Mouse (Mus musculus) bone marrow, adult 2 months (tissue): ENCODE results near the gene 4930442H23Rik. TPM values are rescaled to one million over a fixed set of nuclear protein-coding genes. Genes with fewer than 3 reads are reported as not detected.

Experiments
- H3K27ac ChIP-seq: fragments of 200-500 bp; 2 replicates; pipeline ENCODE4 v1.5.1; 2012; ENCODE audit warnings: low read depth, mild to moderate bottlenecking, control low read depth, inconsistent platforms, low read length; ENCODE audit not compliant: control insufficient read depth, poor library complexity, insufficient read depth
- H3K4me1 ChIP-seq: fragments of 200-500 bp; 2 replicates; pipeline ENCODE4 v1.6.1; 2011; ENCODE audit warnings: low read length; ENCODE audit not compliant: control insufficient read depth, insufficient read depth
- H3K4me3 ChIP-seq: fragments of 200-500 bp; replicated peaks from 2 replicates; pipeline ENCODE3; 2011; ENCODE audit warnings: mild to moderate bottlenecking, low read depth, low read length, control low read depth; ENCODE audit not compliant: control insufficient read depth
- CTCF ChIP-seq: fragments of 200-500 bp; IDR thresholded peaks from 2 replicates; pipeline ENCODE4 v1.5.1; 2011; ENCODE audit warnings: low read length, control low read depth; ENCODE audit not compliant: control insufficient read depth, insufficient read depth
- POLR2A ChIP-seq: fragments of 200-500 bp; IDR thresholded peaks from 2 replicates; pipeline ENCODE4 v1.6.1; 2011; ENCODE audit warnings: low read depth, mild to moderate bottlenecking, control low read depth, low read length, borderline replicate concordance; ENCODE audit not compliant: control insufficient read depth
- WGBS: fragments of 180-500 bp; shearing (Covaris S2); methylation state at CpG from one replicate; pipeline ENCODE4 v1.1.7; 2018; 5-methylcytosine and 5-hydroxymethylcytosine counted together
- polyA plus RNA-seq: library from polyadenylated mRNA; stranded (reverse); fragments of >200 nt; gene quantifications from 2 replicates; pipeline ENCODE4 v1.2.4, GENCODE M21; 2011; ENCODE audit warnings: low replicate concordance; ENCODE audit not compliant: missing spikeins, insufficient read depth, insufficient read length

The 4930442H23Rik gene
- polyA plus RNA-seq, 1 experiment = not detected

DNA sequence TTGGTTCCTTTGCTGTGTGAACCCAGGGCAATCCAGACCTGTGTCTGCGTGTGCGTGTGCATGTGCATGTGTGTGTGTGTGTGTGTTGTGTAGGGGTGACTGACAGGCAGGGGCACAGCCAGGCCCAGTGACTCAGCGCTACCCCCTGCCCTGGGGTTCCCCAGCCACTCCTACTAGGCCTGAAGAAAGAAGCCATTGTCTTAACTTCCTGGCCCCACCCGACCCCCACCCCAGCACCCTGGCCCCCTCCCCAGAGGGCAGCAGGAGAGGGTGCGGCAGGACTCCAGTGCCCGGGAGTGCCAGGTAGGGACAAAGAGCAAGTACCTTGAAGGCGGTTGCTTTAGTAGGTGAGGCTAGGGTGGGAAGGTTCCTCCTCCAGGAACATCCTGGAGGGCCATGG, 37.9 kb downstream of the 4930442H23Rik start:
- no peak for TF ChIP-seq POLR2A
- TF ChIP-seq CTCF = no peak
- H3K27ac ChIP-seq = no peak overlapping the region
- H3K4me3 ChIP-seq = no peak overlapping the region
- WGBS = 73% methylated on average over 7 of the region's 7 CpGs
- H3K4me1 ChIP-seq = peaks cover 5% of the 10 kb centered on the region

DNA sequence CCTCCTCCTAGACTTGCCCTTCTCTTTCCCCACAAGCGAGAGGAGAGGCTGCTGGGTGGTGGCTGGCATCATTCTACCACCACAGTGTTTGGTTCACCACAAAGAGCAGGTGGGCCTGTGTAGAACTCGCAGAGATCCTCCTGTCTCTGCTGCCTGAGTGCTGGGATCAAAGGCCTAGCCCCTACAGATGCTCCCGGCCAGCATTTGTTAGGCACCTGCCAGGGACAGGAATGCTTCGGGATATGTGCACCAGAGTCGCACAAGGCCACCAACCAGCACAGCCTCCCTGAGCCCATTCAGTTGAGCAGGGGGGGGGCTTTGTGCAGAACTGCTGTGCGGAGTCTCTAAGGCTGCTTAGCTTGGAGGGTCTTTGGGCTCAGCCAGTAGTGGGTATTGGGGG, 38.3 kb downstream of the 4930442H23Rik start:
- H3K4me3 ChIP-seq = no peak overlapping the region
- H3K27ac ChIP-seq = no peak overlapping the region
- 86% methylated on average over 6 of the region's 6 CpGs for WGBS
- TF ChIP-seq CTCF = no peak
- no peak for TF ChIP-seq POLR2A
- H3K4me1 ChIP-seq = peaks cover 5% of the 10 kb centered on the region

DNA sequence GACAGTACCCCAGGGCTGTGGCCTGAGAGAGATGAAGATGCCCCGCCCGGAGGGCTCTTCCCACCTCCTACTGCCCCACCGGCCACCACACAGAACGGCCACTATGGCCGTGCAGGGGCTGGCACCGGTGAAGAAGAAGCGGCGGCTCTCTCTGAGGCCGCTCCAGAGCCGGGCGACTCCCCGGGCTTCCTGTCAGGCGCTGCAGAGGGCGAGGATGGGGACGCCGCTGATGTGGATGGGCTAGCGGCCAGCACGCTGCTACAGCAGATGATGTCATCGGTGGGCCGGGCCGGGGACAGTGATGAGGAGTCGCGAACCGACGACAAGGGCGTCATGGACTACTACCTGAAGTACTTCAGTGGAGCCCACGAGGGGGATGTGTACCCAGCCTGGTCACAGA, 39.0 kb downstream of the 4930442H23Rik start:
- TF ChIP-seq POLR2A (no peak), CTCF (no peak)
- H3K4me3 ChIP-seq = no peak overlapping the region
- no peak overlapping the region for H3K27ac ChIP-seq
- peaks cover 7% of the 10 kb centered on the region for H3K4me1 ChIP-seq
- WGBS = 92% methylated on average over 27 of the region's 27 CpGs

DNA sequence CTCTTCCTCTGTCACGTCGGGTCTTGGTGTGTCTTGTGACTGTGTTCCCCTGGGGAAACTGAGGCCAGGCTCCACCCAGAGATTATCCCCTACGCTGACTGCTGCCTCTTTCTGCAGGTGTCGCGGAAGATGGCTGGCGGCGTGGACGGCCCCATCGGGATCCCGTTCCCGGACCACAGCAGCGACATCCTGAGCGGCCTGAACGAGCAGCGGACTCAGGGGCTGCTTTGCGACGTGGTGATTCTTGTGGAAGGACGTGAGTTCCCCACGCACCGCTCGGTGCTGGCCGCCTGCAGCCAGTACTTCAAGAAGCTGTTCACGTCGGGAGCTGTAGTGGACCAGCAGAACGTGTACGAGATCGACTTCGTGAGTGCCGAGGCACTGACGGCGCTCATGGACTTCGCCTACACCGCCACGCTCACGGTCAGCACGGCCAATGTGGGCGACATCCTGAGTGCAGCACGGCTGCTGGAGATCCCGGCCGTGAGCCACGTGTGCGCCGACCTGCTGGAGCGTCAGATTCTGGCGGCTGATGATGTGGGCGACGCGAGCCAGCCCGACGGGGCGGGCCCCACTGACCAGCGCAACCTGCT, 39.7 kb downstream of the 4930442H23Rik start:
- TF ChIP-seq CTCF (no peak), POLR2A (no peak)
- 94% methylated on average over 52 of the region's 52 CpGs for WGBS
- Histone ChIP-seq H3K27ac (no peak overlapping the region), H3K4me3 (no peak overlapping the region), H3K4me1 (peaks cover 12% of the 10 kb centered on the region)

DNA sequence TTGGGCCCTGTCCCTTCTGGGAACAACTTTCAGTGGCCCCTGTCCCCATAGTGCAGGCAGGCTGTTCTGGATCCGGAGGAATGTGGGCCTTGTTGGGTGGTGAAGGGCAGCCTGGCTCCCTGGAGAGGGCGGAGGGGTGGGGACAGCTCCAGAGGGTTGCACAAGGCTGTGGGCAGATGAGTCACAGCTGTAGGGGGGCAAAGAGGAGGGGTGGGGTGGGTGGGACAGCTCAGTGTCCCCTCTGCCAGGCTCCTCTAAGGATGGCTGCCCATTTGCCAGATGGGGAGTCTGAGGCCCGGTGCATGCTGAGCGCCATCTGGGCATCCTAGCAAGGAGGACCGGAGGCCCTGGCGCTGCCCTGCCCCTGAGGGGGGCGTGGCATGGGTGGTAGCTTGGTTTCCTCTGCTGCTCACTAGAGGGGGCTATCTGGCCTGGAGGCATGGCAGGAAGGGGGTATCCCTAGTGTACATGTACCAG, 40.5 kb downstream of the 4930442H23Rik start:
- Histone ChIP-seq H3K4me3 (no peak overlapping the region), H3K27ac (peak overlapping the region; percentile 44; the same call in 1 of the 2 replicates), H3K4me1 (peaks cover 14% of the 10 kb centered on the region)
- WGBS = 63% methylated on average over 7 of the region's 7 CpGs
- no peak for TF ChIP-seq CTCF
- no peak for TF ChIP-seq POLR2A

DNA sequence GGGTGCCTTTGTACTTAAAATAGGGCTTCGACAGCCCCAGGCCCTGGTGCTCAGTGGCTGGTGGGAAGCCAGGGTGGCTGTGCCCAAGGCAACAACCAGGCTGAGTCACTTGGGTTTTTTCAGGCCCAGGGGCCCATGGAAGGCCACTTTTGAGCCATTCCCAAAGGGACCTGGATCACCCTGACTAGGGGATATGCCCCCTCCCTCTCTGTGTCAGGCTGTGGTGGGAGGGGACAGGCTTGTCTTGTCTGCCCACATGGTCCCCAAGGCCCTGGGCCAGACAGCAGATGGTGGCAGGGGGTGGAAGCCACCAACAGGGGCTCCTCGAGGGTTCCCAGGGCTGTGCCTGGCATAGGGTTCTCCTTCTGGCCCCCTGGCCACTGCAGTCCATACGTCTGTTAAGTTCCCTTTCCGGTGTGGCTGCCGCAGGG, 41.1 kb downstream of the 4930442H23Rik start:
- no peak for TF ChIP-seq CTCF
- TF ChIP-seq POLR2A = no peak
- Histone ChIP-seq H3K4me1 (peaks cover 14% of the 10 kb centered on the region), H3K4me3 (no peak overlapping the region), H3K27ac (peak overlapping the region; percentile 44)
- 40% methylated on average over 5 of the region's 5 CpGs for WGBS

DNA sequence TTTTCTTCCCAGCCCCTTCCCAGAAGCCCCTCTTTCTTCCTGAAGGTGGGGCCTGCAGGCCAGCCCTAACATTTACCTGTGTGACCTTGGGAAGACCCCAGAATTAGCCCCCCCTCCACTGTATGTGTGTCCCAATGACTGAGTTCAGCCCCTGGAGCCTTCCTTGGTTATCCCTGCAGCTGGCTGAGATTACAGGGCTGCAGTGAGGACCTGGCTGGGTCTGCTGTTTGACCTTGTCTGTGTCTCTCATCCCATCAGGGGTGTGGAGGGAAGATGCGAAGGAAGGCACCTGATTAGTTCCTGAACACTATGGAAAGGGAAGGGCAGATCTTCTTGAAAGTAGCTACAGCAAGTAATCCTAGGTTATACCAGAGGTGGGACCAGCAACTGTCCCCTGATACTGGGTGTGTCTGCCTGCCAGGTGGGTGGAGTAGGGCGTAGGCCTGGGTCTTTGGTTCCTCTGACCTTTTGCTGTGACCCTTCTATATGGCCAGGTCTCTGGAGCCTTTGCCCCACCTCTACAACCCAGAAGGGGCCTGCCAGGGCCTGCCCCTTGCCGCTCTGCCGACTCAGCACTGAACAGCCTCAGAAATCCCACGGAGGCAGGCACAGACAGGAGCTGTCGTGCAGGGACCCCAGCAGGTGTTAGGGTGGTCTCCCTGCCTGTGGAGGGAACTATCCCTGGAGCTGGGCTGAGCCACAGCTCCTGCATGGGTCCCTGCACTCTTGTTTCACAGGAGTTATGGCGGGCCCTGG, 42.0 kb downstream of the 4930442H23Rik start:
- Histone ChIP-seq H3K4me1 (peaks cover 14% of the 10 kb centered on the region), H3K4me3 (no peak overlapping the region), H3K27ac (peak overlapping the region; percentile 7; the same call in 1 of the 2 replicates)
- 77% methylated on average over 7 of the region's 7 CpGs for WGBS
- TF ChIP-seq POLR2A = no peak
- TF ChIP-seq CTCF = no peak

DNA sequence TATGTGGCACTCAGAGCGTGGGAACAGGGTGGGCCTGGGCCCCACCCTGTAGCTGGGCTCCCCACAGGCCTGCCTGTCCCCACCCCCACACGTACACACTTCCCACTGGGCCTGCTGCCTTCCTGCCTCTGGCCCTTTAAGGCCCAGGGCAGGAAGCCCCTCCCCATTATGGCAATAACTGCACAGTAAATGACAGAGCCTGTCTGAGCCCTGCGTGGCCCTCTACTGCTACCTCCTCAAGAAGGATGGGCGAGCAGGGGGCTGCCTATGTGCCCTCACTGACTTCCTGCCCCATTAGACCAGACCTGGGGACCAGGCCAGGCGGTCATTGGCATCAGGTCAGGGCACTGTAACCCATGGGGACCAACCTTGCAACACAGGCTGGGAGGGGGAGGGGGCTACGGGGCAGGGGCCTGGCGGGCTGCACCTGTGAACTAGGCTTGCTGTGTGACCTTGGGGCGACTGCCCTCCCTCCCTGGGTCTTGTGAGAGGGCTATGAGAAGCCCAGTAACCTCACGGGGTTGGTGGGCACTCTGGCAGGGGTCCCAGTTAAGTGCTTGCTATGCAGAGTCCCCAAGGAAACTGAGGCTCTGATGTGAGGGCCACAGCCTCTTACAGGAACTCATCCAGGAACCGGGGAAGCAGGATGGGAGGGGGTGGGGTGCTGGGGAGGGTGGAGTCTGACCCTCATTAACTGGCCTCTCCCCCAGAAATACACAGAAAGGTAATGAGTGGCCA, 42.8 kb downstream of the 4930442H23Rik start:
- Histone ChIP-seq H3K4me3 (peak overlapping the region; percentile 38), H3K4me1 (peaks cover 14% of the 10 kb centered on the region), H3K27ac (peak overlapping the region; percentile 44; the same call in 1 of the 2 replicates)
- no peak for TF ChIP-seq POLR2A
- no peak for TF ChIP-seq CTCF
- WGBS = 28% methylated on average over 10 of the region's 10 CpGs
